Mouse (Mus musculus) frontal cortex, adult (tissue): ENCODE measurements around the gene Megf11.
"Not testable (repeated sequence)": the region's sequence is repeated elsewhere in the genome, so short reads cannot be mapped to it uniquely, and the experiment has no call there.

Experiments
- ATAC-seq: cut with Nextera tagmentation; 2 replicates; pipeline ENCODE4 v1.9.2; 2017; ENCODE audit warnings: mild to moderate bottlenecking, moderate library complexity, mixed read lengths; ENCODE audit not compliant: low TSS enrichment

Gene Megf11

DNA sequence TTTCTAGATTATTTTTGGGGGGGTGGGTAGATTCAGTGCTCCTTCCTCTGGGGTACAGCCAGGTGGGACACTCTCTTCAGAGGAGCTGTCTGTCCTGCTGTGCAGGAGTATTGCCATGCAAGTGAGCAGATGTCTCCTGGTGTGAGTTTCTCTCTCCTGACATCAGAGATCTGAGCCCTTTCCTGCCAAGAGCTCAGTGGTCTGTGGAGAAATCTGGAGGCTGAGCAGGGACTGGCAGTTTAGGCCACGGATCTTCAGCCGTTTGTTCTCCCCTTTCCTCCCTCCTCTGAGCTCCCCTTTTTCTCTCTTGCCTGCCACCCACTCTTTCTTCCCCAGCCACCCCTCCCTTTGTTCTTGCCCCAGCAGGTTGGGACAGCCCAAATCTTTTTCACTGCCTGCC, 264.5 kb downstream of the Megf11 start:
- ATAC-seq, result no peak

DNA sequence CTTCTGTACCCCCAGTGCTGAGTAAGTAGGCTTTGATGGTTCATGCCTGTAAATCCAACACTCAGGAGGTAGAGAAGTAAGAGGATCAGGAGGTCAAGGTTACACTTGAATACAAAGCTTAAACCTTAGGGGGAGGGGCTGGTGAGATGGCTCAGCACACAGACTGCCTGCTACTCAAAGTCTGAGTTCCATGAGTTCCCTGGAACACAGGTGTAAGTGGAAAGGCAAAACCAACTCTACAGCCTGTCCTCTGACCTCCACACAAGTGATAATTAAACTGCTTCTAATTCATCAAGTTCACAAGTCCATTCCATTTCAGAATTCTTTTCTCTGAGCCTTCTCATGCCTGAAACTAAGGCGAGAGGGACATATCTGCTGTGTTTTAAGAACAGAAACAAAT, 265.8 kb downstream of the Megf11 start:
- ATAC-seq, result no peak

DNA sequence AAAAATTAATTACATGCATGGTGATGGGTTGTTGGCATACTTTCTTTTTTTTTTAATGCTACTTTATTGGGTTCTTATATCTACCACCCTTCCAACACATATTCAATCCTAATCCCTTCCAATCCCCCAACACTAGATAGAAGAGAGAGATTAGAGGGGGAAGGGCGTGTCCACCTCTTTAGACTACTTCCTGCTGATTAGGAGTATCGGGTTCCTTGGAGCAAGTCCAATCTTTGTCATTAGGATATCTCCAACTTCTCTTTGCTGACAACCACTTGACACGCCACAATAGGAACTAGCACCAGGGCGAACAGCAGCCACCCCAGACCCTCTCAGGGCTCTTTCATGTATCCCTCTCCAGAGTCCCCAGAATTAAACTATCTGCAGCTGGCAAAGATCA, 266.3 kb downstream of the Megf11 start:
- ATAC-seq, result no peak

DNA sequence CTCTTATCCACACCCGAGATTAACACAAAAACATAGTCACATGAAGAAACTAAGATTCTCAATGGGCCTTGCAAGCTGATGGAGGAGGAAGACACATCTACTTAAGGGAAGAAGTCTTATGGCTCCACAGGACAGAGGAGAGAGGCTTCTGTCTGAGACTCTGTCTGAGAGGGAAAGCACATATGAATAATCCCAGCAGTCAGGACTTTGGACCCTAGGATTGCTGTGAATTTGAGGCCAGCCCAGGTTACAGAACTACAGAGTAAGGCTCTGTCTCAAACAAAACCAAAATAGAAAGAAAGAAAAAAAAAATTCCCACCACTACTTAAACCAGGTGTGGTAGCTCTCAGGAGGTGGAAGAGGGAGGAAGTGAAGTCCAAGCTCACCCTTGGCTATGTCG, 266.7 kb downstream of the Megf11 start:
- ATAC-seq, result no peak

DNA sequence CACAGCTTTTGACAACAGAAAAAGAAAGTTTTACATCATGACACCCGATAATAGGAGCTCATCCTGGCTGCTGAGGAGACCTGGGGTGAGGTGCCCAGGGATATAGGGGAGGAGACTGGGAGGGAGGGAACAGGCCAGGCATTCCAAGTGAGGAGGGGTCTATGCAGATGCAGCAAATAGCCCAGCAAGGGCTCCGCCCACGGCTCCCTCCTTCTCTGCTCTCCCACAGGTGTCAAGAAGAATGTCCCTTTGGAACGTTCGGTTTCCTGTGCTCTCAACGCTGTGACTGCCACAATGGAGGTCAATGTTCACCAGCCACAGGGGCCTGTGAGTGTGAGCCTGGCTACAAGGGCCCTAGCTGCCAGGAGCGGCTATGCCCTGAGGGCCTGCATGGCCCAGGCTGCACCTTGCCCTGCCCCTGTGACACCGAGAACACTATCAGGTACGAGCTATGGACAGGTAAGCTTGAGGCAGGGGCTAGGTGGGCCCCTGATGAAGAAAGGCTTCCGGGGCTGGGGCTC, 267.5 kb downstream of the Megf11 start:
- no peak for ATAC-seq

GRCm38 (mm10) chr9:64654723-64655122, 269.3 kb downstream of the Megf11 start:
- no peak for ATAC-seq

DNA sequence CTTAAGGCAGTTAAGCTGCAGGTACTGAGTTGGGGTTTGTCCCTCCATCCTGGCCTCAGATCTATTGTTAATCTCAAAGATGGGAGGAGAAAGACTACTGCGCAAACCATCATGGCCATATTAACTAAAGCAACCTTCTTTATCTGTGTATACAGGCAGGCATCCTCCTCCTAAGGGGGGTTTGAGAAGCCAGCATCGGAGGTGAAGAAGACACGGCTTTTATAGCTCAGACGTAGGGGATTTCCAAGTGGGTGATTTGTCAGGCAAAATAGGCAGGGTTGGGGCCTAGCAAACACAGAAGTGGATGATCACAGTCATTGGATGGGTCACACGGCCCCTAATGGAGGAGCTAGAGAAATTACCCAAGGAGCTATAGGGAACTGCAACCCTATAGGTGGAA, 271.2 kb downstream of the Megf11 start:
- ATAC-seq, result no peak

DNA sequence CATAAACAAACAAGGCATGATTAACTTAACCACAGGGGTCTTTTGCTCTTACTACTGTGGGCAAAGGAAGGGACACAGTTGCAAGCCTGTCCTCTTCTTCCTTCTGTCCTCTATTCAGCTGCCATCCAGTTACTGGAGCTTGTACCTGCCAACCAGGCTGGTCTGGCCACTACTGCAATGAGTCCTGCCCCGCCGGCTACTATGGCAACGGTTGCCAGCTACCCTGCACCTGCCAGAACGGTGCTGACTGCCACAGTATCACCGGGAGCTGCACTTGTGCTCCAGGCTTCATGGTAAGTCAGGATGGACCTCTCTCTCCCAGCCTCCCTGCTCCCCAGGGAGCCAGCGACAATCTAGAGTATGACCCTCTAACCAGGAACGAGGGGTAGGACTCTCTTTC, 274.8 kb downstream of the Megf11 start:
- no peak for ATAC-seq

GRCm38 (mm10) chr9:64664612-64665011, 279.2 kb downstream of the Megf11 start:
- ATAC-seq, result no peak

DNA sequence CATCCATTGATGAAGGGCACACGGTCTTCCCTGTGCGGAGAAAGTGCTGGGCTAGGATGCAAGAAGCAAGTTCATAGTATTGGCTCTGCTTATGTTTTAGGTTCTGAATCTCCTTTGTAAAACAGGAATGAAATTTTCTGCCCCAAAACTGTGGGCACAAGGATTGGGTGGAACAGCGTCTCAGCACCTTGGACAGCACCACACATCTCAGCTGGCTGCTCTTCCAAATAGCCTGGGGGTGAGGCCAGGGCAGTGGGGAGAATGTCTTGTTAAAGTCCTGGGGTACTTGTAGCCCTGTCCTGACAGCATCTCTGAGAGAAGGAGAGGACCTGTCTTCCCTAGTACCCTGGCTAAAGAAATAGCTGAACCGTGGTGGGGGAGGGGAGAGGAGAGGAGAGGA, 281.1 kb downstream of the Megf11 start:
- no peak for ATAC-seq

GRCm38 (mm10) chr9:64667513-64667912, 282.1 kb downstream of the Megf11 start:
- no peak for ATAC-seq

GRCm38 (mm10) chr9:64668001-64668400, 282.6 kb downstream of the Megf11 start:
- no peak for ATAC-seq

DNA sequence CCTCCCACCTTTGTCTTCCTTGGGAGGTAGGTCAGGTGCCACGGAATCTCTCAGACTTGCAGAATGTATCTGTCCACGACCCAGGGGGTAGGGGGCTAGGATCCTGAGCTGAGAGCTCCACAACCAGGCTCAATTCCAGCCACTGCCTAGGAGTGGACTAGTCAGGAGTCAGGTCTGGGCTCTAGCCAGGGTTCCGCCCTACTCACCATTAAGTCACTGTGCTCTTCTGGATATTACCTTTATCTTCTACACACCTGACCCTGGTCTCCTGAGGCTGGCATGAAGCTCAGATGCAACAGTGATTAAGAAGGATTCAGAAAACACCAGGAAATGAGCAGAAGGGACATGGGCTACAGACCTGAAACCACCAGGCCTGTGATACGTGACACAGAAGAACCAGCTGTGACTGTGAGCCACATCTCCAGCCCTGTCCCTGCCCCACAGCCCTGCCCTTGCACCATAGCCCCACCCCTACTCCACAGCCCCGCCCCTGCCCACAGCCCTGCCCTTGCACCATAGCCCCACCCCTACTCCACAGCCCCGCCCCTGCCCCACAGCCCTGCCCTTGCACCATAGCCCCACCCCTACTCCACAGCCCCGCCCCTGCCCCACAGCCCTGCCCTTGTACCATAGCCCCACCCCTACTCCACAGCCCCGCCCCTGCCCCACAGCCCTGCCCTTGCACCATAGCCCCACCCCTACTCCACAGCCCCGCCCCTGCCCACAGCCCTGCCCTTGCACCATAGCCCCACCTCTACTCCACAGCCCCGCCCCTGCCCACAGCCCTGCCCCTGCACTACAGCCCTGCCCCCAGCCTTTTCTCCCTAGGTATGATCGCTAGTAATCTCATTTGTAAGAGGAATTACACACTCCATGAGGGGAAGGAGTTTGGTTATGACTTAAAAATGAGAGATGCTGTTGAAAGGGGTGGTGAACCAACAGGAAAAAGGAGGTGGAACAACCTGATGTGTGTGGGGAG, 286.2 kb downstream of the Megf11 start:
- not testable (repeated sequence) for ATAC-seq

GRCm38 (mm10) chr9:64687122-64688014, 301.9 kb downstream of the Megf11 start:
- ATAC-seq, result no peak

DNA sequence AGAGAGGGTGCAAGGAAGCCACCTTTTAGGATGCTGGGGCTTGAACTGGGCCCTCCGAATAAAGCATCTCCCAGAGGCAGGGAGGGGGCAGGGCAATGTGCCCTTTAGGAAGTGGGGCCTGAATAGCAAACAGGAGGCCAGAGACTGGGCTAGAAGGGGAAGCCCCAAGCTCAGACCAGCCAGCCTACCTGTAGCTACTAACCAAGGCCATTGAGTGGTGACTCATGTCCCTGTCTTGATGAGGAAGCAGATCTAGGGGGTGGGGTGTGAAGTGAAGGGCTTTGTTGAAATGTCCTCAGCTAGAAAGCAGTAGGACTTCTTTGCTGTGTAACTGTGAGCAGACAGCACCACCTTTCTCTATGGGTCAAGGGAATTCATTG, 302.6 kb downstream of the Megf11 start:
- ATAC-seq, result no peak

- no peak for ATAC-seq
Observed at GRCm38 (mm10) chr9:64690771-64691170, 305.3 kb downstream of the Megf11 start.

- peak; percentile 94 for ATAC-seq
Observed at GRCm38 (mm10) chr9:64691176-64691575, 305.8 kb downstream of the Megf11 start.

GRCm38 (mm10) chr9:64693094-64693493, 307.7 kb downstream of the Megf11 start:
- ATAC-seq, result no peak

DNA sequence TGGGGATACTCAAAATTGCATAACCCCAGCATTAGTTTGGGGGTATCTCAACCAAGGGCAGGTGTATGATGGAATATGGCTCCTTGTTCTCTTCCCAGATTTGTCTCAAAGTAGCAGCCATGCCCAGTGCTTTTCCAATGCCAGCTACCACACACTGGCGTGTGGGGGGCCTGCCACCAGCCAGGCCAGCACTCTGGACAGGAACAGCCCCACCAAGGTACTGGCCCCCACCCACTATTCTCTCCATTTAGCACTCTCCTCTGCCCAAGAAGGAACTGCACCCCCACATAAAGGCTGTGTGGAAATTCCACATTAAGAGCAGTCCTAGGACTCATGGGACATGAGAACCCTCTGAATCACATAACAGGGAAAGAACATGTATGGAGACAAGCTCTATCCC, 309.8 kb downstream of the Megf11 start:
- no peak for ATAC-seq

- no peak for ATAC-seq
Observed at GRCm38 (mm10) chr9:64696404-64696803, 311.0 kb downstream of the Megf11 start.

DNA sequence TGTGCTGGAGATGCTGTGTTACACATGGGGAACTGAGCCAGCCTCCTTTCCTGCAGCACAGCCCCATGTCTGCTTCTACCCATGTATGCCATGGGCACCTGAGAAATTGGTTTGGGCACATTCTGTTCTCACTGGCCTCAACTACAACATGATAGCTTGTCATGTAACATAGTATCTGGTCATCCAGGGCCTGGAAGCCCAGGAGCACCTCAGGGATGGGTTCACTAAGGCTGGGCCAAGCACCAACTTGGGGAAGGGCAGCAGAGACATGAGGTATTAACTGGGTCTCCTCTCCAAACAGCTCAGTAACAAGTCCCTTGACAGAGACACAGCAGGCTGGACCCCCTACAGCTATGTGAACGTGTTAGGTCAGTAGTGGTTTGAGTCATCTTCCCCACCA, 311.6 kb downstream of the Megf11 start:
- no peak for ATAC-seq

- no peak for ATAC-seq
Observed at GRCm38 (mm10) chr9:64697677-64698076, 312.3 kb downstream of the Megf11 start.
